Mouse (Mus musculus): Measurements from ENCODE around the gene Zfp36l2. TPM values are rescaled to one million over a fixed set of nuclear protein-coding genes. Genes with fewer than 3 reads are reported as not detected.

Zfp36l2 gene
- polyA plus RNA-seq, 1 experiment from 2014 or later: 12.5 TPM

GRCm38 (mm10) chr17:84155029-84155338 is 32.8 kb downstream of the Zfp36l2 start:
- Histone ChIP-seq H3K9me3 (no peaks in the 10 kb centered on the region), H3K36me3 (no peaks in the 10 kb centered on the region), H3K4me3 (no peak overlapping the region), H3K27me3 (replicated peaks) (peaks cover 19% of the 10 kb centered on the region; the same call in 1 of the 2 replicates), H3K9ac (no peak overlapping the region), H3K4me2 (replicated peaks) (no peak overlapping the region), H3K4me1 (peaks cover 8% of the 10 kb centered on the region; the same call in 1 of the 2 replicates), H3K27ac (no peak overlapping the region)
- 86% methylated on average over 6 of the region's 6 CpGs for WGBS
- no peak for ATAC-seq (ENCODE audit: low FRiP score, low read depth)

- no peak overlapping the region for H3K4me3 ChIP-seq
- WGBS: 84% methylated on average over 11 of the region's 11 CpGs
Measured at GRCm38 (mm10) chr17:84154302-84155028, 33.3 kb downstream of the Zfp36l2 start.

GRCm38 (mm10) chr17:84152976-84153786 is 34.6 kb downstream of the Zfp36l2 start:
- WGBS: 62% methylated on average over 12 of the region's 12 CpGs
- ATAC-seq (ENCODE audit: low FRiP score, low read depth): no peak
- Histone ChIP-seq H3K4me3 (no peak overlapping the region), H3K9me3 (no peaks in the 10 kb centered on the region), H3K36me3 (no peaks in the 10 kb centered on the region), H3K9ac (no peak overlapping the region), H3K4me2 (replicated peaks) (no peak overlapping the region), H3K4me1 (peaks cover 18% of the 10 kb centered on the region), H3K27ac (no peak overlapping the region), H3K27me3 (replicated peaks) (peaks cover 16% of the 10 kb centered on the region; the same call in 1 of the 2 replicates)

More at GRCm38 (mm10) chr17:84154302-84155028, 33.3 kb downstream of the Zfp36l2 start:
- no peak overlapping the region for H3K9ac ChIP-seq
- no peak overlapping the region for H3K27ac ChIP-seq
- no peak for ATAC-seq (ENCODE audit: low FRiP score, low read depth)
- H3K27me3 ChIP-seq (replicated peaks): peaks cover 18% of the 10 kb centered on the region; the same call in 1 of the 2 replicates
- H3K9me3 ChIP-seq: no peaks in the 10 kb centered on the region
- peaks cover 8% of the 10 kb centered on the region; the same call in 1 of the 2 replicates for H3K4me1 ChIP-seq
- no peak overlapping the region for H3K4me2 ChIP-seq (replicated peaks)
- H3K36me3 ChIP-seq: no peaks in the 10 kb centered on the region

GRCm38 (mm10) chr17:84152206-84152975 is 35.4 kb downstream of the Zfp36l2 start:
- Histone ChIP-seq H3K27ac (no peak overlapping the region), H3K4me1 (peaks cover 18% of the 10 kb centered on the region), H3K9me3 (no peaks in the 10 kb centered on the region), H3K9ac (no peak overlapping the region), H3K27me3 (replicated peaks) (peaks cover 12% of the 10 kb centered on the region; the same call in 1 of the 2 replicates), H3K36me3 (no peaks in the 10 kb centered on the region), H3K4me3 (no peak overlapping the region), H3K4me2 (replicated peaks) (no peak overlapping the region)
- 21% methylated on average over 6 of the region's 6 CpGs for whole genome bisulfite sequencing
- no peak for ATAC-seq (ENCODE audit: low FRiP score, low read depth)

GRCm38 (mm10) chr17:84151306-84151705 is 36.4 kb downstream of the Zfp36l2 start:
- WGBS: 61% methylated on average over 6 of the region's 6 CpGs
- Histone ChIP-seq H3K36me3 (no peaks in the 10 kb centered on the region), H3K4me2 (replicated peaks) (no peak overlapping the region), H3K27ac (no peak overlapping the region), H3K4me3 (no peak overlapping the region), H3K4me1 (peaks cover 15% of the 10 kb centered on the region), H3K9ac (no peak overlapping the region), H3K27me3 (replicated peaks) (0 out of 2 replicates have a peak, but pooled peaks cover 6% of the 10 kb centered on the region), H3K9me3 (no peaks in the 10 kb centered on the region)
- ATAC-seq (ENCODE audit: low FRiP score, low read depth): no peak

- Histone ChIP-seq H3K27ac (no peak overlapping the region), H3K4me2 (replicated peaks) (no peak overlapping the region), H3K4me3 (no peak overlapping the region), H3K4me1 (peaks cover 12% of the 10 kb centered on the region), H3K9ac (no peak overlapping the region), H3K27me3 (replicated peaks) (0 out of 2 replicates have a peak, but pooled peaks cover 6% of the 10 kb centered on the region), H3K36me3 (no peaks in the 10 kb centered on the region), H3K9me3 (no peaks in the 10 kb centered on the region)
- WGBS: 46% methylated on average over 8 of the region's 8 CpGs
- ATAC-seq (ENCODE audit: low FRiP score, low read depth): no peak
Measured at GRCm38 (mm10) chr17:84150291-84150690, 37.5 kb downstream of the Zfp36l2 start.

GRCm38 (mm10) chr17:84149566-84149965 is 38.2 kb downstream of the Zfp36l2 start:
- no peak overlapping the region for H3K4me3 ChIP-seq
- 46% methylated on average over 5 of the region's 5 CpGs for WGBS
- H3K9me3 ChIP-seq: no peaks in the 10 kb centered on the region
- no peak overlapping the region for H3K4me2 ChIP-seq (replicated peaks)
- no peak for ATAC-seq (ENCODE audit: low FRiP score, low read depth)
- peaks cover 12% of the 10 kb centered on the region for H3K4me1 ChIP-seq
- H3K27me3 ChIP-seq (replicated peaks): 0 out of 2 replicates have a peak, but pooled peaks cover 6% of the 10 kb centered on the region
- H3K9ac ChIP-seq: no peak overlapping the region
- H3K36me3 ChIP-seq: no peaks in the 10 kb centered on the region
- H3K27ac ChIP-seq: no peak overlapping the region

- Histone ChIP-seq H3K4me1 (peaks cover 12% of the 10 kb centered on the region), H3K27me3 (replicated peaks) (0 out of 2 replicates have a peak, but pooled peaks cover 6% of the 10 kb centered on the region), H3K9me3 (no peaks in the 10 kb centered on the region), H3K36me3 (no peaks in the 10 kb centered on the region), H3K4me3 (no peak overlapping the region), H3K27ac (no peak overlapping the region), H3K9ac (no peak overlapping the region), H3K4me2 (replicated peaks) (no peak overlapping the region)
- no peak for ATAC-seq (ENCODE audit: low FRiP score, low read depth)
- 42% methylated on average over 11 of the region's 11 CpGs for WGBS
Measured at GRCm38 (mm10) chr17:84148499-84149484, 39.0 kb downstream of the Zfp36l2 start.

- no peak for ATAC-seq (ENCODE audit: low FRiP score, low read depth)
- Histone ChIP-seq H3K4me3 (no peak overlapping the region), H3K9me3 (no peaks in the 10 kb centered on the region), H3K4me2 (replicated peaks) (no peak overlapping the region), H3K4me1 (peaks cover 18% of the 10 kb centered on the region), H3K27ac (no peak overlapping the region), H3K36me3 (no peaks in the 10 kb centered on the region), H3K9ac (no peak overlapping the region), H3K27me3 (replicated peaks) (0 out of 2 replicates have a peak, but pooled peaks cover 2% of the 10 kb centered on the region)
- 53% methylated on average over 11 of the region's 11 CpGs for WGBS
Measured at GRCm38 (mm10) chr17:84147183-84148108, 40.3 kb downstream of the Zfp36l2 start.

- H3K27me3 ChIP-seq (replicated peaks): 0 out of 2 replicates have a peak, but pooled peaks cover 2% of the 10 kb centered on the region
- H3K27ac ChIP-seq: no peak overlapping the region
- no peak overlapping the region for H3K9ac ChIP-seq
- H3K9me3 ChIP-seq: no peaks in the 10 kb centered on the region
- H3K4me3 ChIP-seq: no peak overlapping the region
- WGBS: 41% methylated on average over 7 of the region's 7 CpGs
- H3K36me3 ChIP-seq: no peaks in the 10 kb centered on the region
- H3K4me1 ChIP-seq: peaks cover 18% of the 10 kb centered on the region
- ATAC-seq (ENCODE audit: low FRiP score, low read depth): no peak
- no peak overlapping the region for H3K4me2 ChIP-seq (replicated peaks)
Measured at GRCm38 (mm10) chr17:84146458-84147182, 41.1 kb downstream of the Zfp36l2 start.
